Mouse (Mus musculus): ENCODE measurements at regions not wholly inside any gene's neighbourhood (a gene's known extent, or its start where the extent isn't known, plus 50 kb on each side); places are given as distances from the start of the nearest gene placed in this dataset.

DNA sequence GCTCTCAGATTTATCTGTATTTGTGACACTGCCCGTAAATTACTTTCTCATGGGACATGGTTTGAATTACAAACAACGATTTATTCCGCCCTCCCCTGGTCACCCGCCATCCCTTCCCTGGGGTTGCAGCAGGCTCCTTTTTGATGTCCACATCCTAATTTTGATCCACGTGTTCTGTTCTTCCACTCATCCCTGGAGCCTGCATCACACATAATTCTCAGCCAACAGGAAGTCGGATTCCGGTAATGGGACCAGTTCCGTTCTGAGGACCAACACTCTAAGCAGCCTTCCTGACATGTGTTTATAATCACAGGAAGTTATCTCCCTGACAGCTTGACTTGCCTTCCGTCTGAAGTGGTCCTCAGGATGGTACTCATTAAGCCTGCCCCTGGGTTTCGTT, 399.6 kb upstream of the Jarid2 start:
- no peaks in the 10 kb centered on the region for H3K9me3 ChIP-seq (ENCODE audit: control insufficient read depth, low read depth, low read length)
- WGBS, result 63% methylated on average over 10 of the region's 10 CpGs
- ATAC-seq (ENCODE audit: insufficient number of reproducible peaks, insufficient read depth, low FRiP score, low read depth), result no peak

GRCm38 (mm10) chr13:44332716-44333240, 396.5 kb upstream of the Jarid2 start:
- Histone ChIP-seq H3K27ac (ENCODE audit: low read length) (no peak overlapping the region), H3K9ac (replicated peaks; ENCODE audit: low read depth, low read length) (no peak overlapping the region), H3K9me3 (ENCODE audit: control insufficient read depth, low read depth, low read length) (no peaks in the 10 kb centered on the region), H3K36me3 (ENCODE audit: control insufficient read depth, insufficient read depth, low read length) (no peaks in the 10 kb centered on the region), H3K4me1 (ENCODE audit: control insufficient read depth, insufficient read depth, low read length) (0 out of 2 replicates have a peak, but pooled peaks cover 4% of the 10 kb centered on the region), H3K27me3 (ENCODE audit: control insufficient read depth, insufficient read depth, low read length) (no peaks in the 10 kb centered on the region), H3K4me3 (ENCODE audit: low read depth, low read length) (no peak overlapping the region), H3K4me2 (replicated peaks; ENCODE audit: low read depth, low read length) (no peak overlapping the region)
- WGBS, result 69% methylated on average over 11 of the region's 11 CpGs
- ATAC-seq (ENCODE audit: insufficient number of reproducible peaks, insufficient read depth, low FRiP score, low read depth), result no peak

More for the DNA sequence above, 399.6 kb upstream of the Jarid2 start:
- Histone ChIP-seq H3K4me2 (replicated peaks; ENCODE audit: low read depth, low read length) (no peak overlapping the region), H3K36me3 (ENCODE audit: control insufficient read depth, insufficient read depth, low read length) (no peaks in the 10 kb centered on the region), H3K27ac (ENCODE audit: low read length) (no peak overlapping the region), H3K4me3 (ENCODE audit: low read depth, low read length) (no peak overlapping the region), H3K4me1 (ENCODE audit: control insufficient read depth, insufficient read depth, low read length) (0 out of 2 replicates have a peak, but pooled peaks cover 4% of the 10 kb centered on the region), H3K9ac (replicated peaks; ENCODE audit: low read depth, low read length) (no peak overlapping the region), H3K27me3 (ENCODE audit: control insufficient read depth, insufficient read depth, low read length) (no peaks in the 10 kb centered on the region)

GRCm38 (mm10) chr13:44339061-44339741, 390.1 kb upstream of the Jarid2 start:
- H3K9me3 ChIP-seq (ENCODE audit: control insufficient read depth, low read depth, low read length), result no peaks in the 10 kb centered on the region
- no peak overlapping the region for H3K27ac ChIP-seq (ENCODE audit: low read length)
- H3K4me3 ChIP-seq (ENCODE audit: low read depth, low read length), result no peak overlapping the region
- no peak for ATAC-seq (ENCODE audit: insufficient number of reproducible peaks, insufficient read depth, low FRiP score, low read depth)
- no peaks in the 10 kb centered on the region for H3K36me3 ChIP-seq (ENCODE audit: control insufficient read depth, insufficient read depth, low read length)
- H3K4me2 ChIP-seq (replicated peaks; ENCODE audit: low read depth, low read length), result no peak overlapping the region
- H3K9ac ChIP-seq (replicated peaks; ENCODE audit: low read depth, low read length), result no peak overlapping the region
- H3K27me3 ChIP-seq (ENCODE audit: control insufficient read depth, insufficient read depth, low read length), result no peaks in the 10 kb centered on the region
- H3K4me1 ChIP-seq (ENCODE audit: control insufficient read depth, insufficient read depth, low read length), result peaks cover 5% of the 10 kb centered on the region
- 19% methylated on average over 6 of the region's 6 CpGs for WGBS

DNA sequence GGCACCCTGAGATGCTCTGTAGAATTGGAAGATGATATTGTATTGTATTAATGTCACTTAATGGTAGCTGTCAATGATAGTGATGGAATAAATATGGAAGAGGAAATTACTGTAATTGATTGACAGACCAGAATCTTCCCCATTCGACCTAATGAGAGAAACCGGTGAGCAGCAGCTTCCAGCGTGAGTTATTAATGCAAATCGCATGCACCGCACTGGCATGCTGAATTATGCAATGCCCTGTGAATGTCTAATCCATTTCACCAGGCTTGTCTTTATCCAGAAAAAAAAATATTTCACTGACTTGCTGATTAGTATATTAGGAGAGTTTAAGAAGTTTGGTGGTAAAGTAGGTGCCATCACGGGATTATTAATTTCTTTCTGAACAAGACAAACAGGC, 384.2 kb upstream of the Jarid2 start:
- no peak for ATAC-seq (ENCODE audit: insufficient number of reproducible peaks, insufficient read depth, low FRiP score, low read depth)
- Histone ChIP-seq H3K27ac (ENCODE audit: low read length) (no peak overlapping the region), H3K4me3 (ENCODE audit: low read depth, low read length) (no peak overlapping the region), H3K36me3 (ENCODE audit: control insufficient read depth, insufficient read depth, low read length) (no peaks in the 10 kb centered on the region), H3K9ac (replicated peaks; ENCODE audit: low read depth, low read length) (no peak overlapping the region), H3K4me2 (replicated peaks; ENCODE audit: low read depth, low read length) (no peak overlapping the region), H3K27me3 (ENCODE audit: control insufficient read depth, insufficient read depth, low read length) (no peaks in the 10 kb centered on the region), H3K4me1 (ENCODE audit: control insufficient read depth, insufficient read depth, low read length) (no peaks in the 10 kb centered on the region), H3K9me3 (ENCODE audit: control insufficient read depth, low read depth, low read length) (no peaks in the 10 kb centered on the region)
- WGBS, result 86% methylated on average over 6 of the region's 6 CpGs

- Histone ChIP-seq H3K4me2 (replicated peaks; ENCODE audit: low read depth, low read length) (no peak overlapping the region), H3K4me3 (ENCODE audit: low read depth, low read length) (no peak overlapping the region), H3K9ac (replicated peaks; ENCODE audit: low read depth, low read length) (no peak overlapping the region), H3K27ac (ENCODE audit: low read length) (no peak overlapping the region), H3K36me3 (ENCODE audit: control insufficient read depth, insufficient read depth, low read length) (no peaks in the 10 kb centered on the region), H3K27me3 (ENCODE audit: control insufficient read depth, insufficient read depth, low read length) (no peaks in the 10 kb centered on the region), H3K9me3 (ENCODE audit: control insufficient read depth, low read depth, low read length) (no peaks in the 10 kb centered on the region), H3K4me1 (ENCODE audit: control insufficient read depth, insufficient read depth, low read length) (no peaks in the 10 kb centered on the region)
- WGBS, result 75% methylated on average over 4 of the region's 4 CpGs
- no peak for ATAC-seq (ENCODE audit: insufficient number of reproducible peaks, insufficient read depth, low FRiP score, low read depth)
Observed at GRCm38 (mm10) chr13:44346636-44347035, 382.6 kb upstream of the Jarid2 start.

DNA sequence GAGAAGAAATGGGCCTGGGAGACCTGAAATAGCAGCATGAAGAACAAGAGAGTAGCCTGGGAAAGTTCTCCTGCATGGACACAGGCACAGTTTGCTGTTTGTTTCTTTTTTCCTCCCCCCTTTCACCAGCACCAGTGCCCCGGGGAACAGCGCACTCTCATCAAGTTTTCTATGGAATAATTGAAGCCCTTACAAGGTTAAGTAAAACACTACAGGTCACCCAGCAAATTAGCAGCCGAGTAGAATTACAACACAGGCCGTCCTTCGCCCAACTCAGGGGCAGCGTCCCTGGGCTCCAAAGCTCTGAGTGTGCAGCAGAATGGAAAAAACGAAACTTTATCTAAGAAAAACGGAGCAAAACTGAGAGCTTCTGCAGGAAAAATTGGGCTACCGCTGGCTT, 381.6 kb upstream of the Jarid2 start:
- H3K36me3 ChIP-seq (ENCODE audit: control insufficient read depth, insufficient read depth, low read length), result no peaks in the 10 kb centered on the region
- H3K9ac ChIP-seq (replicated peaks; ENCODE audit: low read depth, low read length), result no peak overlapping the region
- no peak overlapping the region for H3K4me3 ChIP-seq (ENCODE audit: low read depth, low read length)
- no peak overlapping the region for H3K4me2 ChIP-seq (replicated peaks; ENCODE audit: low read depth, low read length)
- H3K9me3 ChIP-seq (ENCODE audit: control insufficient read depth, low read depth, low read length), result no peaks in the 10 kb centered on the region
- ATAC-seq (ENCODE audit: insufficient number of reproducible peaks, insufficient read depth, low FRiP score, low read depth), result no peak
- H3K27me3 ChIP-seq (ENCODE audit: control insufficient read depth, insufficient read depth, low read length), result no peaks in the 10 kb centered on the region
- no peaks in the 10 kb centered on the region for H3K4me1 ChIP-seq (ENCODE audit: control insufficient read depth, insufficient read depth, low read length)
- no peak overlapping the region for H3K27ac ChIP-seq (ENCODE audit: low read length)
- 68% methylated on average over 9 of the region's 9 CpGs for WGBS

- H3K4me1 ChIP-seq (ENCODE audit: control insufficient read depth, insufficient read depth, low read length), result peaks cover 11% of the 10 kb centered on the region; the same call in 1 of the 2 replicates
- H3K27me3 ChIP-seq (ENCODE audit: control insufficient read depth, insufficient read depth, low read length), result no peaks in the 10 kb centered on the region
- no peak for ATAC-seq (ENCODE audit: insufficient number of reproducible peaks, insufficient read depth, low FRiP score, low read depth)
- no peak overlapping the region for H3K4me3 ChIP-seq (ENCODE audit: low read depth, low read length)
- no peak overlapping the region for H3K4me2 ChIP-seq (replicated peaks; ENCODE audit: low read depth, low read length)
- H3K9ac ChIP-seq (replicated peaks; ENCODE audit: low read depth, low read length), result no peak overlapping the region
- no peak overlapping the region for H3K27ac ChIP-seq (ENCODE audit: low read length)
- no peaks in the 10 kb centered on the region for H3K36me3 ChIP-seq (ENCODE audit: control insufficient read depth, insufficient read depth, low read length)
- 46% methylated on average over 9 of the region's 9 CpGs for WGBS
- no peaks in the 10 kb centered on the region for H3K9me3 ChIP-seq (ENCODE audit: control insufficient read depth, low read depth, low read length)
Observed at GRCm38 (mm10) chr13:44353899-44354298, 375.4 kb upstream of the Jarid2 start.

- Histone ChIP-seq H3K36me3 (ENCODE audit: control insufficient read depth, insufficient read depth, low read length) (no peaks in the 10 kb centered on the region), H3K4me3 (ENCODE audit: low read depth, low read length) (no peak overlapping the region), H3K4me1 (ENCODE audit: control insufficient read depth, insufficient read depth, low read length) (peaks cover 11% of the 10 kb centered on the region; the same call in 1 of the 2 replicates), H3K9ac (replicated peaks; ENCODE audit: low read depth, low read length) (no peak overlapping the region), H3K9me3 (ENCODE audit: control insufficient read depth, low read depth, low read length) (no peaks in the 10 kb centered on the region), H3K27me3 (ENCODE audit: control insufficient read depth, insufficient read depth, low read length) (no peaks in the 10 kb centered on the region), H3K27ac (ENCODE audit: low read length) (no peak overlapping the region), H3K4me2 (replicated peaks; ENCODE audit: low read depth, low read length) (no peak overlapping the region)
- 35% methylated on average over 12 of the region's 12 CpGs for WGBS
- ATAC-seq (ENCODE audit: insufficient number of reproducible peaks, insufficient read depth, low FRiP score, low read depth), result no peak
Observed at GRCm38 (mm10) chr13:44355771-44356221, 373.5 kb upstream of the Jarid2 start.

Measured in stomach, embryonic 14.5 days (tissue).